Mouse (Mus musculus): ENCODE measurements at regions not wholly inside any gene's neighbourhood (a gene's known extent, or its start where the extent isn't known, plus 50 kb on each side); places are given as distances from the start of the nearest gene placed in this dataset.

- ATAC-seq (ENCODE audit: low FRiP score, low read depth): no peak
- Histone ChIP-seq H3K4me2 (replicated peaks) (no peak overlapping the region), H3K36me3 (no peaks in the 10 kb centered on the region), H3K27me3 (replicated peaks) (no peaks in the 10 kb centered on the region), H3K27ac (no peak overlapping the region), H3K9ac (no peak overlapping the region), H3K4me3 (no peak overlapping the region), H3K9me3 (no peaks in the 10 kb centered on the region), H3K4me1 (no peaks in the 10 kb centered on the region)
- WGBS: 65% methylated on average over 14 of the region's 14 CpGs
Observed at GRCm38 (mm10) chr2:72813282-72813974, 166.8 kb downstream of the Sp3 start.

- 90% methylated on average over 4 of the region's 4 CpGs for WGBS
- ATAC-seq (ENCODE audit: low FRiP score, low read depth): no peak
- Histone ChIP-seq H3K36me3 (no peaks in the 10 kb centered on the region), H3K9ac (no peak overlapping the region), H3K27ac (no peak overlapping the region), H3K4me1 (no peaks in the 10 kb centered on the region), H3K27me3 (replicated peaks) (no peaks in the 10 kb centered on the region), H3K9me3 (no peaks in the 10 kb centered on the region), H3K4me2 (replicated peaks) (no peak overlapping the region), H3K4me3 (no peak overlapping the region)
Observed at GRCm38 (mm10) chr2:72825251-72825650, 155.0 kb downstream of the Sp3 start.

- H3K9me3 ChIP-seq: no peaks in the 10 kb centered on the region
- no peak overlapping the region for H3K4me3 ChIP-seq
- WGBS: 31% methylated on average over 1 of the region's 1 CpGs
Observed at GRCm38 (mm10) chr2:72829139-72829538, 151.1 kb downstream of the Sp3 start.

GRCm38 (mm10) chr2:72832770-72833169, 147.5 kb downstream of the Sp3 start:
- Histone ChIP-seq H3K4me3 (no peak overlapping the region), H3K27ac (no peak overlapping the region), H3K9ac (no peak overlapping the region), H3K36me3 (no peaks in the 10 kb centered on the region), H3K4me2 (replicated peaks) (no peak overlapping the region), H3K27me3 (replicated peaks) (no peaks in the 10 kb centered on the region), H3K4me1 (no peaks in the 10 kb centered on the region), H3K9me3 (no peaks in the 10 kb centered on the region)
- no peak for ATAC-seq (ENCODE audit: low FRiP score, low read depth)
- 84% methylated on average over 10 of the region's 10 CpGs for WGBS

More at GRCm38 (mm10) chr2:72829139-72829538, 151.1 kb downstream of the Sp3 start:
- no peak overlapping the region for H3K4me2 ChIP-seq (replicated peaks)
- no peaks in the 10 kb centered on the region for H3K27me3 ChIP-seq (replicated peaks)
- no peaks in the 10 kb centered on the region for H3K36me3 ChIP-seq
- no peak overlapping the region for H3K9ac ChIP-seq
- ATAC-seq (ENCODE audit: low FRiP score, low read depth): no peak
- H3K4me1 ChIP-seq: no peaks in the 10 kb centered on the region
- no peak overlapping the region for H3K27ac ChIP-seq

- H3K4me2 ChIP-seq (replicated peaks): no peak overlapping the region
- 44% methylated on average over 6 of the region's 6 CpGs for WGBS
- no peaks in the 10 kb centered on the region for H3K27me3 ChIP-seq (replicated peaks)
- no peak overlapping the region for H3K27ac ChIP-seq
- H3K9ac ChIP-seq: no peak overlapping the region
- H3K36me3 ChIP-seq: no peaks in the 10 kb centered on the region
- H3K9me3 ChIP-seq: no peaks in the 10 kb centered on the region
- ATAC-seq (ENCODE audit: low FRiP score, low read depth): no peak
- no peaks in the 10 kb centered on the region; the same call in 1 of the 2 replicates for H3K4me1 ChIP-seq
- no peak overlapping the region for H3K4me3 ChIP-seq
Observed at GRCm38 (mm10) chr2:72838085-72838727, 142.0 kb downstream of the Sp3 start.

- no peaks in the 10 kb centered on the region; the same call in 1 of the 2 replicates for H3K4me1 ChIP-seq
- WGBS: 85% methylated on average over 5 of the region's 5 CpGs
- no peaks in the 10 kb centered on the region for H3K36me3 ChIP-seq
- no peaks in the 10 kb centered on the region for H3K9me3 ChIP-seq
- ATAC-seq (ENCODE audit: low FRiP score, low read depth): no peak
- no peaks in the 10 kb centered on the region for H3K27me3 ChIP-seq (replicated peaks)
- no peak overlapping the region for H3K4me2 ChIP-seq (replicated peaks)
- H3K9ac ChIP-seq: no peak overlapping the region
- H3K27ac ChIP-seq: no peak overlapping the region
- H3K4me3 ChIP-seq: no peak overlapping the region
Observed at GRCm38 (mm10) chr2:72839673-72840072, 140.6 kb downstream of the Sp3 start.

- H3K27me3 ChIP-seq (replicated peaks): no peaks in the 10 kb centered on the region
- H3K36me3 ChIP-seq: no peaks in the 10 kb centered on the region
- H3K4me3 ChIP-seq: no peak overlapping the region
- H3K9ac ChIP-seq: no peak overlapping the region
- no peak overlapping the region for H3K27ac ChIP-seq
- WGBS: 87% methylated on average over 5 of the region's 5 CpGs
- H3K9me3 ChIP-seq: no peaks in the 10 kb centered on the region
- no peak overlapping the region for H3K4me2 ChIP-seq (replicated peaks)
- no peak for ATAC-seq (ENCODE audit: low FRiP score, low read depth)
- no peaks in the 10 kb centered on the region; the same call in 1 of the 2 replicates for H3K4me1 ChIP-seq
Observed at GRCm38 (mm10) chr2:72841367-72841766, 138.9 kb downstream of the Sp3 start.

GRCm38 (mm10) chr2:72843610-72844009, 136.6 kb downstream of the Sp3 start:
- Histone ChIP-seq H3K36me3 (no peaks in the 10 kb centered on the region), H3K4me1 (no peaks in the 10 kb centered on the region; the same call in 1 of the 2 replicates), H3K9ac (no peak overlapping the region), H3K9me3 (no peaks in the 10 kb centered on the region), H3K4me3 (no peak overlapping the region), H3K27ac (no peak overlapping the region), H3K27me3 (replicated peaks) (no peaks in the 10 kb centered on the region), H3K4me2 (replicated peaks) (no peak overlapping the region)
- WGBS: 85% methylated on average over 2 of the region's 2 CpGs
- no peak for ATAC-seq (ENCODE audit: low FRiP score, low read depth)

- Histone ChIP-seq H3K4me3 (no peak overlapping the region), H3K4me1 (no peaks in the 10 kb centered on the region), H3K4me2 (replicated peaks) (no peak overlapping the region), H3K27me3 (replicated peaks) (no peaks in the 10 kb centered on the region), H3K9ac (no peak overlapping the region), H3K36me3 (no peaks in the 10 kb centered on the region), H3K9me3 (no peaks in the 10 kb centered on the region), H3K27ac (no peak overlapping the region)
- no peak for ATAC-seq (ENCODE audit: low FRiP score, low read depth)
- 71% methylated on average over 12 of the region's 12 CpGs for WGBS
Observed at GRCm38 (mm10) chr2:72849441-72850192, 130.6 kb downstream of the Sp3 start.

- WGBS: 82% methylated on average over 4 of the region's 4 CpGs
Observed at GRCm38 (mm10) chr2:72852509-72852908, 127.7 kb downstream of the Sp3 start.

GRCm38 (mm10) chr2:72855276-72855970, 124.8 kb downstream of the Sp3 start:
- 88% methylated on average over 11 of the region's 11 CpGs for WGBS
- H3K27me3 ChIP-seq (replicated peaks): no peaks in the 10 kb centered on the region
- H3K9ac ChIP-seq: no peak overlapping the region

More at GRCm38 (mm10) chr2:72852509-72852908, 127.7 kb downstream of the Sp3 start:
- Histone ChIP-seq H3K4me3 (no peak overlapping the region), H3K27me3 (replicated peaks) (no peaks in the 10 kb centered on the region), H3K27ac (no peak overlapping the region), H3K4me2 (replicated peaks) (no peak overlapping the region), H3K9ac (no peak overlapping the region), H3K36me3 (no peaks in the 10 kb centered on the region), H3K9me3 (no peaks in the 10 kb centered on the region), H3K4me1 (no peaks in the 10 kb centered on the region)
- no peak for ATAC-seq (ENCODE audit: low FRiP score, low read depth)

More at GRCm38 (mm10) chr2:72855276-72855970, 124.8 kb downstream of the Sp3 start:
- Histone ChIP-seq H3K36me3 (no peaks in the 10 kb centered on the region), H3K4me2 (replicated peaks) (no peak overlapping the region), H3K4me3 (no peak overlapping the region), H3K4me1 (no peaks in the 10 kb centered on the region), H3K27ac (no peak overlapping the region), H3K9me3 (no peaks in the 10 kb centered on the region)
- no peak for ATAC-seq (ENCODE audit: low FRiP score, low read depth)

Data from neural tube, embryonic 12.5 days (tissue).